Mouse (Mus musculus) splenic B cell, adult 2 months (primary cell): ENCODE data around the gene Ifna6.
"Not testable (repeated sequence)": the region's sequence is repeated elsewhere in the genome, so short reads cannot be mapped to it uniquely, and the experiment has no call there.

Source experiments
- DNase-seq: peaks from one replicate; pipeline ENCODE4 v3.0.0-alpha.2; 2011; ENCODE audit warnings: low read depth, low spot score
- H3K27me3 ChIP-seq: 2 replicates; pipeline ENCODE4 v1.6.1; 2012; ENCODE audit warnings: mild to moderate bottlenecking, low read length, moderate library complexity, mixed read lengths; ENCODE audit not compliant: control insufficient read depth, poor library complexity, insufficient read depth, severe bottlenecking
- H3K36me3 ChIP-seq: 2 replicates; pipeline ENCODE4 v1.6.1; 2012; ENCODE audit warnings: mild to moderate bottlenecking, low read length, moderate library complexity, mixed read lengths; ENCODE audit not compliant: control insufficient read depth, poor library complexity, insufficient read depth, severe bottlenecking

Ifna6 gene

GRCm38 (mm10) chr4:88819659-88820058, 7.6 kb upstream of the Ifna6 start, which contains the start of gene Ifna11:
Ifna11 (plus strand) TSS chr4:88819959.
- no peaks in the 10 kb centered on the region for H3K27me3 ChIP-seq
- H3K36me3 ChIP-seq = no peaks in the 10 kb centered on the region
- DNase-seq = no peak

GRCm38 (mm10) chr4:88822995-88823394, 4.2 kb upstream of the Ifna6 start:
- Histone ChIP-seq H3K36me3 (no peaks in the 10 kb centered on the region), H3K27me3 (no peaks in the 10 kb centered on the region)
- DNase-seq = peak; percentile 42

GRCm38 (mm10) chr4:88830523-88830922, 3.3 kb downstream of the Ifna6 start:
- Histone ChIP-seq H3K27me3 (no peaks in the 10 kb centered on the region), H3K36me3 (no peaks in the 10 kb centered on the region)
- DNase-seq = peak; percentile 44

- H3K36me3 ChIP-seq, H3K27me3 ChIP-seq, DNase-seq: not testable (repeated sequence)
These were observed 8.0 kb downstream of the Ifna6 start, which contains the start of gene Ifna5 for GRCm38 (mm10) chr4:88835225-88835624. Ifna5 (plus strand) TSS chr4:88835525.

GRCm38 (mm10) chr4:88838828-88839227, 11.6 kb downstream of the Ifna6 start:
- H3K27me3 ChIP-seq = no peaks in the 10 kb centered on the region
- DNase-seq = peak; percentile 44
- no peaks in the 10 kb centered on the region for H3K36me3 ChIP-seq

DNA sequence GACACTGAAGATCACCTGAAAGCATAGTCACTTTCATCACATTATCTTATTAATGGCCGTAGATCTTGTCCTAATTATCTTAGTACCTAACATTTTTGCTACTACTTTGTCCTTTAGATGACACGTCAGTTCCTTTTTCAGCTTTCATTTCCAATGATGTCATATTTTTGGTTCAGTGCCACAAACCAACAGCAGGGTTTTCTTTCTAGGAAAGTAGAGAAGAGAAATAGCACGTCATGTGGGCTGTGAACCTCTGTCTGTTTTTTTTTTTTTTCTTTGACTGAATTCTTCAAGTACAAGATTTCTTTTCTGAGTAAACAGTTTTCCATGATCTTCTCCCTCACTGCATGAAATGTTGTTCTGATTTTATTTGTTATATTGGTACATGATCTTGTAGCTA, 12.8 kb downstream of the Ifna6 start:
- Histone ChIP-seq H3K27me3 (no peaks in the 10 kb centered on the region), H3K36me3 (no peaks in the 10 kb centered on the region)
- DNase-seq = peak; percentile 21

DNA sequence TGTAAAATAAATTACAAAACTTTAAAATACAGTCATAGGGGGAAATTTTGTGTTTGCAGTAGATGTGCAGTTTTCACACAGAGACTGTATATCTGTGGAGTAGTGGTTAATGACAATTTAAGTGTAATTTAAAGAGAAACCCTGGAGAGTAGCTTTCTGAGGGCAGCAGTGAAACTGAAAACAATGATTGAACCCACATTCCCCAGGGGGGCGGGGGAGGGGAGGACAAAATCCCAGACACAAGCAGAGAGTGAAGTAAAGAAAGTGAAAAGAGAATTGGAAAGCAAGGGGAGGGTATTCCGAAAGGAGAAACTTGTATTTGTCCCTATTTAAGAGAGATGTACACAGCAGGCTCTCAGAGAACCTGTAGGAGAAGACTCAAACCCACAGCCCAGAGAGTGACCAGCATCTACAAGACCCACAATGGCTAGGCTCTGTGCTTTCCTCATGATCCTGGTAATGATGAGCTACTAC, 14.3 kb downstream of the Ifna6 start, which contains the start of gene Ifna4:
Ifna4 (plus strand) TSS at position 424 of the 474 bp plus-strand sequence.
- no peaks in the 10 kb centered on the region for H3K36me3 ChIP-seq
- peak; percentile 41 for DNase-seq
- H3K27me3 ChIP-seq = no peaks in the 10 kb centered on the region

GRCm38 (mm10) chr4:88845334-88845733, 18.1 kb downstream of the Ifna6 start:
- no peaks in the 10 kb centered on the region for H3K27me3 ChIP-seq
- H3K36me3 ChIP-seq = no peaks in the 10 kb centered on the region
- DNase-seq = peak; percentile 37

- DNase-seq = peak; percentile 15
- H3K36me3 ChIP-seq = no peaks in the 10 kb centered on the region
- H3K27me3 ChIP-seq = no peaks in the 10 kb centered on the region; the same call in 1 of the 2 replicates
These were observed 22.5 kb downstream of the Ifna6 start, which contains the start of gene Ifna1 for GRCm38 (mm10) chr4:88849698-88850097. Ifna1 (plus strand) TSS chr4:88850087.

GRCm38 (mm10) chr4:88851026-88851763, 24.0 kb downstream of the Ifna6 start:
- Histone ChIP-seq H3K27me3 (no peaks in the 10 kb centered on the region; the same call in 1 of the 2 replicates), H3K36me3 (no peaks in the 10 kb centered on the region)
- DNase-seq = no peak

DNA sequence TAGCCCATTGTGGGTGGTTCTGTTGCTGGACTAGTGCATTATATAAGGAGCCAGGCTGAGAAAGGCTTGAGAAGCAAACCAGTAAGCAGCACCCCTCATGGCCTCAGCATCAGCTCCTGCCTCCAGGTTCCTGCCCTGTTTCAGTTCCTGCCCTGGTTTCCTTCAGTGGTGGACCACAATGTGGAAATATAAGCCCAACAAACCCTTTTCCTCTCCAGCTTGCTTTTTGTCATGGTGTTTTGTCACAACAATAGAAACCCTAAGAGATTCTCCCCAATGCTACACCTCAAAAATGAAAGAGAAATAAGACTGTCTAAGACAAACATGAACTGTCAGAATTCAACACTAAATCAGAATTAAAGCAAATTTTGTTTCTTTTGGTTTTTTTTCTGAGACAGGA, 32.0 kb downstream of the Ifna6 start:
- Histone ChIP-seq H3K36me3 (no peaks in the 10 kb centered on the region), H3K27me3 (no peaks in the 10 kb centered on the region)
- DNase-seq = no peak

DNA sequence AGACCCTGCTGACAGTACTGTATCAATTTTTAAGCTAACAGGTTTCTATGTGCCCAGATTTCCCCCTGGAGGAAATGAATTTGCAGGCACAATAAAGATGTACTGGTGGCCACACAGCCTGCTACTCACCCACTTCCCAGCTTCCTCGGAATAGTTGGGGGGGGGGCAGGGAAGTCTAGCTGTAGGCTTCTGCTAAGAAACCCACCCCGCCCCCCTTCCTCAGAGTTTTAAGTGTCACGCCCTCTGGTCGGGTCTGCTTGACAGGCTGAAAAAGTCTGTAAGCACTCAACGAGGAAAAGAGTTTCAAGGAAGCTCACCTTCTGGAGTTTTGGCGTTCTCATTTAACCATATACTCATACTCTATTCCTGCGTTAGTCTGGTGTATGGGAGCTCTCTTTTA, 36.1 kb downstream of the Ifna6 start:
- DNase-seq = no peak
- H3K36me3 ChIP-seq = no peaks in the 10 kb centered on the region

DNA sequence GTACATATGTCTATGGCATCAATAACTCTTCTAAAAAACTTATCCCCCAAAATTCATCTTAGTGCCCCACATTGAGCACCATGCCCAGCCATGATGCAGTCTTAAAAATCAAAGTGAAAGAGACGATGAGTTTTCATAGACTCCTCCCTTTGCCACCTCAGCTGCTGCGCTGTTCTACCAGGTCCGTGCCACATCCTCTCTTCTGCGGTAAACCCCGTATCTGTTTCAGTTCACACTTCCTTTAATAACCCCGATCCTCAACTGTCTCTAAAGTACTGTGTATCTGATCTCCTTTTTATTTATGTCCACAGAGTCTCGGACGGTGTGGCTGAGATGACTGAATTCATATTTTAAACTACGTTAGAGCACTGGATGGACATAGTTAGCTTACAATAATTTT, 37.4 kb downstream of the Ifna6 start:
- DNase-seq = peak; percentile 88
- H3K27me3 ChIP-seq = no peaks in the 10 kb centered on the region
- no peaks in the 10 kb centered on the region for H3K36me3 ChIP-seq

More for the DNA sequence above, 36.1 kb downstream of the Ifna6 start:
- H3K27me3 ChIP-seq = no peaks in the 10 kb centered on the region

GRCm38 (mm10) chr4:88865011-88865569, 37.9 kb downstream of the Ifna6 start:
- Histone ChIP-seq H3K36me3 (no peaks in the 10 kb centered on the region), H3K27me3 (no peaks in the 10 kb centered on the region)
- DNase-seq = peak; percentile 14

GRCm38 (mm10) chr4:88867366-88867925, 40.2 kb downstream of the Ifna6 start:
- H3K36me3 ChIP-seq = no peaks in the 10 kb centered on the region
- H3K27me3 ChIP-seq = no peaks in the 10 kb centered on the region
- peak; percentile 88 for DNase-seq
